Mouse (Mus musculus) MEL (cell line): Measurements from ENCODE around the gene Wdr26.

Source experiments
- EP300 ChIP-seq, 2 experiments: IDR thresholded peaks; 2 replicates each; pipeline ENCODE4 v1.6.1; 2011; ENCODE audit warnings: improper control_type of control experiment in 2 of 2, low read length in 2 of 2, low read depth in 1 of 2, mild to moderate bottlenecking in 1 of 2
- KAT2A ChIP-seq: conservative IDR thresholded peaks from 2 replicates; pipeline ENCODE4 v1.6.1; 2012; ENCODE audit warnings: low read depth, low read length, improper control_type of control experiment, inconsistent platforms
- MAX ChIP-seq: IDR thresholded peaks from 2 replicates; pipeline ENCODE4 v1.6.1; 2011; ENCODE audit warnings: low read length, improper control_type of control experiment
- MYC ChIP-seq: IDR thresholded peaks from 2 replicates; pipeline ENCODE4 v1.6.1; 2011; ENCODE audit warnings: low read depth, mild to moderate bottlenecking, low read length, improper control_type of control experiment, moderate library complexity
- SIN3A ChIP-seq: IDR thresholded peaks from 2 replicates; pipeline ENCODE4 v1.6.1; 2012; ENCODE audit warnings: low read length, improper control_type of control experiment, inconsistent platforms
- TBP ChIP-seq: IDR thresholded peaks from 2 replicates; pipeline ENCODE4 v1.8.0; 2011; ENCODE audit warnings: low read depth, low read length, improper control_type of control experiment
- ZNF384 ChIP-seq: IDR thresholded peaks from 2 replicates; pipeline ENCODE4 v1.6.1; 2012; ENCODE audit warnings: low read depth, mild to moderate bottlenecking, inconsistent platforms, low read length, improper control_type of control experiment

- TF ChIP-seq MYC (no peak), EP300 (IDR thresholded peaks at IDR 0.05; ENCODE audit: low read depth in 1 of 2, low read length in 2 of 2) (peak; percentile 14 to 52; a peak in 1 of 4 replicates), TBP (0 out of 2 replicates have a peak, but pooled peaks have one; percentile 25), MAX (0 out of 2 replicates have a peak, but pooled peaks have one; percentile 47), SIN3A (peak; percentile 66), KAT2A (no peak), ZNF384 (no peak)
These were observed 41.6 kb downstream of the Wdr26 start for GRCm38 (mm10) chr1:181170210-181170609.
